Mouse (Mus musculus) brain, embryonic 14.5 days (tissue): ENCODE results near the gene Ndrg3. TPM values are rescaled to one million over a fixed set of nuclear protein-coding genes. Genes with fewer than 3 reads are reported as not detected.
"Not testable (repeated sequence)": the region's sequence is repeated elsewhere in the genome, so short reads cannot be mapped to it uniquely, and the experiment has no call there.

ENCODE experiments used
- DNase-seq: peaks from one replicate; pipeline ENCODE4 v3.0.0-alpha.2; 2011; ENCODE audit warnings: low read depth
- CTCF ChIP-seq: fragments of 200-500 bp; IDR thresholded peaks from 2 replicates; pipeline ENCODE4 v1.5.1; 2012; ENCODE audit warnings: inconsistent platforms, mild to moderate bottlenecking, moderate library complexity, borderline replicate concordance; ENCODE audit not compliant: insufficient read depth, insufficient read length; ENCODE audit errors: extremely low read depth
- POLR2A ChIP-seq: fragments of 200-500 bp; IDR thresholded peaks from 2 replicates; pipeline ENCODE4 v1.6.1; 2012; ENCODE audit warnings: mild to moderate bottlenecking, inconsistent platforms, borderline replicate concordance; ENCODE audit not compliant: poor library complexity, insufficient read depth, insufficient read length, severe bottlenecking; ENCODE audit errors: extremely low read depth
- polyA plus RNA-seq: library from polyadenylated mRNA; depleted of rRNA; stranded (reverse); fragments of >200 nt; gene quantifications from 2 replicates; pipeline ENCODE4 v1.2.3, GENCODE M21; 2012

The Ndrg3 gene
- polyA plus RNA-seq, 1 experiment = 123 TPM

DNA sequence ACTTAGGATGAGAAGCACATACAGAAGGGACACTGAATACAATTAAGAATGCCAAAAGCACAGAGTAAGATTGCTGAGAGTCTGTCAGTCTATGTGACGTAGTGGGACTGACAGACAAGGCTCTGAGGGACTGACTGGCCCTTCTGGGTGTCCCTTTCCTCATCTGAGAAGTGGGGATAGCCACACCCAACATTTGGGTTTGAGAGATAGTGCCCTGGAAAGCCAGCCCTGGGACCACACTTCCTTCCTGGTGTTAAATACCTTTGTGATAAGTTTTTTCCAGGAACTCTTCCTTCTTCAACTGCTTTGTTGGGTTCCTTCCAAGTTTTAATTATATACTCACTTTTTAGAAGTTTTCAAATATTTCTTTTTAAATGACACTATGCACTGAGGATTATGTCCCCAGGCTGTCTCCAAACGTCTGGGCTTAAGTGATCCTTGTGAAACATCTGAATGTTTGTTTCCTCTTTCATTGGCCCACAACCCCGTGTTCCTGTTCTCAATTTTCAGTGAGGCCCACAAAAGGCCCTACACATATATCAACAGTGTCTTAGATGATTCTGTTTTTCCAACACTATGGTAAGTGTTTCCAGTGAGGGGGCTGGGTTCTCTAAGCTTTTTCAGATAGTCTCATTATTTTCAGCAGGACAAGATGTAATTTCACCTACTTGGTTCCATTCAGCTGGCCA, 67.5 kb downstream of the Ndrg3 start:
- TF ChIP-seq CTCF (no peak), POLR2A (no peak)
- DNase-seq = no peak

DNA sequence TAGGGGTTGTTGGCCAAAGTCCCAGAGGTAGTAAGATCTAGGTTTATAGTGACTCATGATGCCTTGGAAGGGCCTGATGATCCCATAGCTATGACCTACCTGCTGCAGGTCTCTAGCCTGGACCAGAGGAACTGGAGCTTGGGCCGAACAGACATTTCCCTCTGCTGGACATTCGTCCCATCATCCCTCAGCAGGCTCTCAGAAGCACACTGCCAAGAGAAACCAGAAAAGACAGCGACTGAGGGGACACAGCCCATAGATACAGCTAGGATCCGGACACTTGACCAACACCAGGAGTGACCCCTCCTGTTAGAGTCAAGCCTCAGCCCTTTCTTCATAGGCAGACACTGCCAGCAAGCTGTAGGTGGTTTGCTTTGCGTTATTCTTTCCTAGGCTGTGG, 68.8 kb downstream of the Ndrg3 start:
- TF ChIP-seq CTCF (no peak), POLR2A (no peak)
- DNase-seq = no peak

DNA sequence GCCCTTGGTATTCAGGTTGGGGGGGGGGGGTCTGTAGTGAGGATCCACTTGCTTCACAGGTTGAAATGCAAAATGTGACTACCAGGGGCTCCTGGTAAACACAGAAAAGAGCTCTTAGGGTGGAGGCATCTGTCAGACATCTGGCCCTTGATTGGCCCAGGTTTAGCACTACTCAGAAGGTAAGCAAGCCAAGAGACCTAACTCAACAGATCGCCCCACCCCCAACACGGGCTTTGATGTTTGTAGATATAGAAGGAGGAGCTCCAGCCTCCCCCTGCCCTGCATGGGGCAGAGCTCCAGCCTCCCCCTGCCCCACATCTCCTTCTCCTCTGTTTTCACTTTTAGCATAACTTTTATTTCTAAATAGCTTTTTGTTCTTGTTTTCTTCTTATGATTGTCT, 72.1 kb downstream of the Ndrg3 start:
- no peak for DNase-seq
- TF ChIP-seq CTCF (no peak), POLR2A (no peak)

DNA sequence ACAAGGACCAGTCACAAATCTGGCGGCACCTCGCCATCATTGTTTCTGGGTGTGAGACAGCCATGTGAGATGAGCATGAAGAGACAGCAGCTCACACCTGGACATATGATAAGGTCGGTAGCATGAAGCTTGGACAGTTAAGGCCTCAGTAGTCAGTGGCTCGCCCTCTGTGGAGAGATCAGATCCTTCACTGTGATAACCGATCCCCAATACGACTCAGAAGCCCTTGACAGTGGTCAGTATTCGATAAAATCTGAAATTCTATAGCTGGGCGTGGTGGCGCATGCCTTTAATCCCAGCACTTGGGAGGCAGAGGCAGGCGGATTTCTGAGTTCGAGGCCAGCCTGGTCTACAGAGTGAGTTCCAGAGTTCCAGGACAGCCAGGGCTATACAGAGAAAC, 72.7 kb downstream of the Ndrg3 start:
- not testable (repeated sequence) for DNase-seq

DNA sequence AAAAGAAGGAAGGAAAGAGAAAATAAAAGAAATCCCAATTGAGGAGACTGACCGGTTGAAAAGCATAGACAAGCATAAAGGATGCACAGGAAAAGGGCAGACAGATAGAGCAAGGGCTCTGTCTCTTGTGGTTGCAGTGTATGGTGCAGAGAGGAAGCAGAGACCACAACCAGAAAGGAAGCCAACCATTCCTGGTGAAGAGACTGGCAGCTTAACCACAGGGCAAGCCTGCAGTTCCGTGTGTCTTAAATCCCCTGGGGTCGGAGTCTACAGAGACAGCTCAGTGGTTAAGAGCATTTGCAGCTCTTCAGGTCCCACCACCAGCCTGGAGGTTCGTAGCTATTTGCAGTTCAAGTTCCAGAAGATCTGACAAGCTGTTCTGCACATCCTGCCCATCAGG, 73.3 kb downstream of the Ndrg3 start:
- no peak for TF ChIP-seq CTCF
- no peak for TF ChIP-seq POLR2A
- DNase-seq = no peak

DNA sequence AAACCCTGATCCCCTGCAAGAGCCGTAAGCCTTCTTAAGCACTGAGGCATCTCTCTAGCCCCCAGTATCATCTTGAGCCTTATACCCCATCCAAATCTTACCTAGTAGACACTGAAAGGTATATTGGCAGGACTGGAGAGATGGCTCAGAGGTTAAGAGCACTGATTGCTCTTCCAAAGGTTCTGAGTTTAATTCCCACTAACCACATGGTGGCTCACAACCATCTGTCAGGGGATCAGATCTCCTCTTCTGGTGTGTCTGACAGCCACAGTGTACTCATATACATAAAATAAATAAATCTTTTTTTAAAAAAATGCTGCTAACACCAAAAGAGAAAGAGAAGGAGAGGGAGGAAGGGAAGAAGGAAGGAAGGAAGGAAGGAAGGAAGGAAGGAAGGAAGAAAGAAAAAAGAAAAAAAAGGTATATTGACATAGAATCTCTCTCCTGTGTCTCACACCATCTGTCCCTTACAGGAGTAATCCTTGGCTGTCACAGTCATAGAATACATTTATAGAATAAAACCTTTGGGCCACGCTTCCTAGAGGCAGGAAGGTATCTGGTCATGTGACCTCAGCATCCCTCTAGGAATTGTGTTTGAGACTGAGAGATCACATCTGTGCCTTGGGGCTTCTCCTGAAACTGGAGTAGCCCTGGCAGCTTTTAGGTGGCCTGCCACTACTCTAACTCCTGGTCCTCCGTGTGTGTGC, 75.3 kb downstream of the Ndrg3 start:
- no peak for DNase-seq
- TF ChIP-seq POLR2A = no peak
- no peak for TF ChIP-seq CTCF

DNA sequence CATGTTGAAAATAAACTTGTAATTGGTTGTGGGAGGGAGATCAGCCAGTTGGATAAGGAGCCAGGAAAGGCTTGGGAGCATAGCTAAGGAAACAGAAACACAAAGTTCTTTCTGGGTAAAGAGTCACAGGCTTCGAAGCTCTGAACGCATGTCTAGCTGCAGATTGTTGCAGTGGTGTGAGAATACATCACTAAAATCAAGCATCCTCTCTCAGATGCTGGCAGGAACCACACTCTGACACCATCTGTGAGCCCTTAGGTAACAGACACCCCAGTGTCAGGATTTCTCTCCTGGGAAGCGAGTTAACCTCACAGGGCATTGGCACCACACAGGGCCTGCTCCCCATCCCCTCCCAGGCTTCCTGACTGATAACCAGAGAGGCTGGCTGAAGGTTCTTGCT, 76.3 kb downstream of the Ndrg3 start:
- DNase-seq = peak; percentile 39
- TF ChIP-seq POLR2A (no peak), CTCF (no peak)

DNA sequence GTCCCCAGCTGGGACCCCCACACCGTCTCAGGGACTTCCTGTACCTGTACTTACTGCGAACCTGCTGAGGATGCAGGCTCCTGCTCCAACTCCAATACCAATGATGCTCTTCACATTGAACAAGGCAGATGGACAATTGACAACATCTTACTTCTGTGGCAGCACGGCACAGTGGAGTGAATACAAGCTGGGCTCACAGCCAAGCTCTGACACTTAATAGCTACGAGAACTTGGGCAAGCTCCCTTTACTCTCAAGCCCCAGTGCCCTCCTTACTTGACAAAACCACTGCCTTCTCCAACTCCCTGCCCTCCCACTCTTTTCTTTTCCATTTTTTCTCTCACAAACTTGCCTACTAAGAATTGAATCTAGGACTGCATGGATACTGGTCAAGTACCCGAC, 78.7 kb downstream of the Ndrg3 start:
- TF ChIP-seq CTCF = no peak
- TF ChIP-seq POLR2A = no peak
- peak; percentile 69 for DNase-seq

DNA sequence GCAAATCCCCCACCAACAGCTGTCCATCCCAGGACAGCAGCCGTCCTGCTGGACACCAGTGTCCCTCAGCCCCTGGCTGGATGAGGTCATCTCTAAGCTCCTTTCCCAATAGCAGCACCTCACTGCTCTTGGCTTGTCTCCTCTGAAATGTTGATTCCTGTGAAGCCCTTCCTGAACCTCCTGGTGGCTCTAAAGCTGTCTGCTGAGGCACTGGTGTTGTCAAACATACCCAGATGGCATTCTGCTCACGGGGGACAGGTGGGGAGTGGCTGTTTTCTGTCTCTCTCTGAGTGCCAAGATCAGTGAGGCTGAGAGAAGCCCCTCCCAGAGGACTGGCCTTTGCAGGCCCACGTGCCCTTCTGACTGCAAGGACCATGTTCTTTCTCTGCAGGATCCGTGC, 85.9 kb downstream of the Ndrg3 start:
- DNase-seq = not testable (repeated sequence)

DNA sequence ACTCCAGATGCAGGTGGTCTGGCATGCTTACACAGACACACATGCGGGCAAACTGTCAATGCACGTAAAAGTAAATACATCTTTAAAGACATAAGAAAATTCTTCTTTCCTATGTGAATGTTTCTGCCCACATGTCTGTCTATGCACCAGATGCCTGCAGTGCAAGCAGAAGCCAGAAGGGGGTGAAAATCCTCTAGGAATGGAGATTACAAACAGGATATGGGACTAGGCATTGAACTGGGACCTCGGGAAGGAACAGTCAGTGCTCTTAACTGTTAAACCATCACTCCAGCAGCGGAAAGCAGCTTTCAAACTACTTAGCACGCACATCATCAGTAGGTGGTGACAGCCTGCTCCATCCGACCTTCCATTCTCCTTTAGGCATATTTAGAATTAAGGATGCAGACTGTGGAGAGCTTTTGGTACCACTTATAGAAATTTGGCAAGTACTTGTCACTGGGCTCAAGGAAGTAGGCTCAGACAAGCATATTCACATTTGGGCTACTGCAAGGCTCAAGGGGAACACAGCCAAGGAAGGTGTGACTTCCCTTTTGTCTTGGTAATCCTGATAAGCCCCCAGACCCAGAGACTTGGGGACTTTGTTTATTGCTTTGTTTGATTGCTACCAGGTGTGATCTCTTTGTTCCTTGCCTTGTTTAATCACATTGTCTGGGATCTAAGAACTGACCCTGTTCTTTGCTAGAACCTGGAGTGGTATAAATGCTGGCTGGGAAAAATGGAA, 86.7 kb downstream of the Ndrg3 start:
- DNase-seq = peak; percentile 76
- TF ChIP-seq CTCF (peak; percentile 68; the same call in 1 of the 2 replicates), POLR2A (no peak)

DNA sequence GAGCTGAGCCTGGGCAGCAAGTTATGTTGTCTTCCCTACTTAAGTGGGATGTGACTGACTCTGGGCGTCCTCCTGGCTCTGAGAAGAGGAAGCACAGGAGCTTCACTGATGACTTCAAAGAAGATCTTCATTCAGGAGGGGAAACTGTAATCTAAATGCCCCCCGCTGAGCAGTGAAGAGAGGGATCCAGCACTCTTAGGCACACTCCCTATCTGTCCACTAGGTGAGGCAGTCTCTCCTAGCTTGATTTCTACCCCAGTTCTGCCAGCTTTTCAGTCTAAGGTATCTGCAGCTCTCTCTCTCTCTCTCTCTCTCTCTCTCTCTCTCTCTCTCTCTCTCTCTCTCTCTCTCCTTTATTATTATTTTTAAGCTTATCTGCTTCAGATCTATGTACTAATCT, 88.5 kb downstream of the Ndrg3 start:
- TF ChIP-seq POLR2A (no peak), CTCF (no peak)
- no peak for DNase-seq

DNA sequence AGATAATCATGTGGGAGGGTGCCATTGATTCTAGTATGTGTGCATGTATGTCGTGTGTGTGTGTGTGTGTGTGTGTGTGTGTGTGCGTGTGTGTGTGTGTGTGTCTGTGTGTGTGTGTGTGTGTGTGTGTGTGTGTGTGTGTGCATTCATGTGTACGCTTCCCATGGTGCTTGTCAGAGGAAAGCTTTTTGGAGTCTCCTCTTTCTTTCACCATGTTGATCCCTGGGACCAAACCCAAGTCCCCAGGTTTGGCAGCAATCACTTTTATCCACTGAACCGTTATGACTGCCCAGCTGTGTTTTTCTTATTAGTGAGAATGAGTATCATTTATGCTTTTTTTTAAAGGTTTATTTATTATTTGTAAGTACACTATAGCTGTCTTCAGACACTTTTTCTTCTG, 89.4 kb downstream of the Ndrg3 start:
- DNase-seq = not testable (repeated sequence)

DNA sequence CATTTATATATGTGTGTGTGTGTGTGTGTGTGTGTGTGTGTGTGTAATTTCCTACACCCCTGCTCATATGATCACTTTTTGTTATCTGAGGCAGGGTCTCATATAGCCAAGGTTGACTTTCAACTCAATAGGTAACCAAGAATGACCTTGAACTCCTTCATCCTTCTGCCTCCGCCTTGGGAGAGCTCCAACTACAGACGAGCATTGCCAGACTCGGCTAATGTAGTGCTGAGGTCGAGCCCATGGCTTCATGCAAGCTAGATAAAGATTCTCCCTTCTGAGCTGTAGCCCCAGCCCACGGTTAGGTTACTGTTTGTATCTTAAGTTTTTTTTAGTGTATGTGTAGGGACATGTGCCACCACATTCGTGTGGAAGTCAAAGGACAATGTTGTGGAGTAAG, 90.0 kb downstream of the Ndrg3 start:
- DNase-seq = no peak
- TF ChIP-seq CTCF (no peak), POLR2A (no peak)
